Mouse (Mus musculus) left cerebral cortex, postnatal 14 days (tissue): Measurements from ENCODE around the gene Dclre1a. TPM values are rescaled to one million over a fixed set of nuclear protein-coding genes. Genes with fewer than 3 reads are reported as not detected.

Source experiments
- DNase-seq, 2 experiments: peaks; one replicate each; pipeline ENCODE4 v3.0.0; 2021 to 2022; ENCODE audit warnings: low spot score in 2 of 2, mixed read lengths in 1 of 2
- intact Hi-C: fragments of 180-260 bp; cut with DNase I; formaldehyde crosslinking; loops from one replicate; pipeline ENCODE4 v1.15.1; 2025
- total RNA-seq, 2 experiments: library from RNA; stranded (reverse); gene quantifications; 2 replicates each; pipeline ENCODE4 v1.2.3; 2021

The Dclre1a gene
- total RNA-seq, 2 experiments from 2014 or later = 8.9 to 10.3 TPM

GRCm38 (mm10) chr19:56489601-56490000, 58.4 kb downstream of the Dclre1a start:
- DNase-seq = no peak
- intact Hi-C loops = no loop called here

GRCm38 (mm10) chr19:56487339-56487738, 60.7 kb downstream of the Dclre1a start:
- intact Hi-C loops = no loop called here
- DNase-seq = no peak

GRCm38 (mm10) chr19:56486926-56487325, 61.1 kb downstream of the Dclre1a start:
- intact Hi-C loops = no loop called here
- DNase-seq = no peak

GRCm38 (mm10) chr19:56485376-56486271, 62.4 kb downstream of the Dclre1a start:
- DNase-seq = no peak
- intact Hi-C loops = no loop called here

- DNase-seq = no peak
- intact Hi-C loops = no loop called here
These were observed 63.2 kb downstream of the Dclre1a start for GRCm38 (mm10) chr19:56484630-56485375.

Other genes with a start within 250 kb of the Dclre1a start
- under 1 TPM; 0.47 to 0.48 TPM for gene Nrap, start 158.2 kb downstream of the Dclre1a start, total RNA-seq
- 1 to 10 TPM; 6.6 to 6.8 TPM for gene Casp7, start 151.1 kb downstream of the Dclre1a start, total RNA-seq
- gene Plekhs1, start 86.6 kb downstream of the Dclre1a start, total RNA-seq = 1 to 10 TPM in 1 of 2 experiments, under 1 TPM in 1; 0.76 to 1.8 TPM
- gene Nhlrc2, start within 50 bp of the Dclre1a start, total RNA-seq = 10 to 100 TPM; 10.9 to 12.2 TPM
- 10 to 100 TPM; 40.1 to 43.9 TPM for gene Adrb1, start 174.0 kb upstream of the Dclre1a start, total RNA-seq